Mouse (Mus musculus) cerebellum, adult 11 months (tissue): ENCODE results near the gene Irx2.

Experiments used
- DNase-seq: peaks from one replicate; pipeline ENCODE4 v3.0.0; 2022

Irx2 gene

GRCm38 (mm10) chr13:72637536-72637935, 8.9 kb downstream of the Irx2 start:
- no peak for DNase-seq

- no peak for DNase-seq
Measured at GRCm38 (mm10) chr13:72638401-72639130, 9.9 kb downstream of the Irx2 start.

GRCm38 (mm10) chr13:72639441-72640130, 11.0 kb downstream of the Irx2 start:
- no peak for DNase-seq

- no peak for DNase-seq
Measured at GRCm38 (mm10) chr13:72640131-72640521, 11.5 kb downstream of the Irx2 start.

- no peak for DNase-seq
Measured at GRCm38 (mm10) chr13:72656447-72656846, 27.8 kb downstream of the Irx2 start.

- no peak for DNase-seq
Measured at GRCm38 (mm10) chr13:72675826-72676225, 47.2 kb downstream of the Irx2 start.
